In the genomic region with DNA sequence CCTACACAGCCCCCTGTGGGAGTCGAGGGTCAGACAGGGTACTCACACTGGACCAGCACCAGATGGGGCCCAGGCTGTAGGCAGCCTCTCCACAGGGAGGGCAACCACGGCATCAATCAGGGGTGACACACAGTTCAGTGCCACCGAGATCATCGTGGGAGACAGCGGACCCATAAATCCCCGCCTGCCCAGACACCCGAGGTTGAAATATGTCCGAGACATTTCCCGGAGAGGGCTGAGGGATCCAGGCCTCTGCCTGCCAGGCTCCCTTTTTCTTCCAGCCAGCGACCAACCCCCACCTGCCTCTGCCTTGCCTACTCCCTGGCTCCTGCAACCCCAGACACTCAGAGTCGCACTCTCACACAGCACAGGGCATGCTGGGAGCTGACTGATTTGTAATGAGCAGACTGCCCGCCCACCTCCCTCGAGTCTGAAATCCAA, we compare ENCODE assay signal across 9 mouse cellular contexts. TPM values are rescaled to one million over a fixed set of nuclear protein-coding genes. Genes with fewer than 3 reads are reported as not detected.
DNase-seq lines count a peak whose midpoint lies in the region; ATAC-seq and TF ChIP-seq lines count a peak whose summit lies in the region.
"Had no signal": no experiment of that assay in that cellular context is flagged by ENCODE, and none has a peak within 500 bp of the region (broad histone marks: within the 10 kb centered on the region; RNA-seq: fewer than 3 reads in every experiment).

No protein-coding gene starts in this region.

- peak overlapping the region; percentile 44; the same call in 1 of the 2 replicates for H3K9ac ChIP-seq in embryonic facial prominence, embryonic 13.5 days
- H3K9ac ChIP-seq in midbrain, embryonic 12.5 days (replicated peaks), result no peak overlapping the region

- no peak for ATAC-seq in embryonic facial prominence, embryonic 13.5 days (ENCODE audit: insufficient number of reproducible peaks, insufficient read depth, low FRiP score, low TSS enrichment, low read depth)
- 0 out of 2 replicates have a peak, but pooled peaks have one; percentile 56 for ATAC-seq in midbrain, embryonic 12.5 days (ENCODE audit: low FRiP score, low read depth)

- H3K4me2 ChIP-seq in embryonic facial prominence, embryonic 13.5 days, result no peak overlapping the region
- no peak overlapping the region for H3K4me2 ChIP-seq in midbrain, embryonic 12.5 days (replicated peaks)

- peak; percentile 56 for DNase-seq in kidney, postnatal 10 days
- DNase-seq in kidney, adult 2 months, result no peak
- peak; percentile 53 for DNase-seq in adipocyte (ENCODE audit: low spot score)
- DNase-seq in gastrocnemius, adult 8-10 months (ENCODE audit: low spot score in 2 of 2), result no peak
- DNase-seq in ovary, adult 18-20 months (ENCODE audit: low spot score), result no peak
- no peak for DNase-seq in gastrocnemius, adult 2 months

- intact Hi-C loops in gastrocnemius, adult 2 months (cut with DNase I), result no loop called here

- no peak for TF ChIP-seq CTCF in kidney, adult 2 months (conservative IDR thresholded peaks at IDR 0.05; ENCODE audit: insufficient read depth, insufficient read length, low read depth, low read length)
- TF ChIP-seq CTCF in gastrocnemius, adult 2 months (IDR thresholded peaks at IDR 0.05), result no peak

- H3K27me3 ChIP-seq in kidney, adult 2 months (replicated peaks; ENCODE audit: control insufficient read depth, insufficient read depth, low read length), result no peaks in the 10 kb centered on the region
- no peaks in the 10 kb centered on the region for H3K27me3 ChIP-seq in embryonic facial prominence, embryonic 13.5 days
- no peaks in the 10 kb centered on the region for H3K27me3 ChIP-seq in midbrain, embryonic 12.5 days

- 23% methylated on average over 13 of the region's 13 CpGs for WGBS in kidney, adult 2 months
- WGBS in embryonic facial prominence, embryonic 13.5 days, result 56% methylated on average over 13 of the region's 13 CpGs
- 52% methylated on average over 13 of the region's 13 CpGs for WGBS in midbrain, embryonic 12.5 days

- H3K36me3 ChIP-seq in kidney, adult 2 months (ENCODE audit: control insufficient read depth, insufficient read depth, low read length), result no peaks in the 10 kb centered on the region
- no peaks in the 10 kb centered on the region for H3K36me3 ChIP-seq in embryonic facial prominence, embryonic 13.5 days
- no peaks in the 10 kb centered on the region for H3K36me3 ChIP-seq in midbrain, embryonic 12.5 days

- no peak overlapping the region for H3K27ac ChIP-seq in kidney, adult 2 months (ENCODE audit: insufficient read depth, low read depth, low read length)
- H3K27ac ChIP-seq in embryonic facial prominence, embryonic 13.5 days, result no peak overlapping the region
- H3K27ac ChIP-seq in midbrain, embryonic 12.5 days (replicated peaks), result peak overlapping the region; percentile 54
- H3K27ac ChIP-seq in gastrocnemius, adult 2 months, result no peak overlapping the region

- H3K4me3 ChIP-seq in kidney, adult 2 months (ENCODE audit: insufficient read depth, low read depth, low read length), result no peak overlapping the region
- H3K4me3 ChIP-seq in embryonic facial prominence, embryonic 13.5 days, result no peak overlapping the region
- no peak overlapping the region for H3K4me3 ChIP-seq in midbrain, embryonic 12.5 days
- no peak overlapping the region for H3K4me3 ChIP-seq in gastrocnemius, adult 2 months

- H3K4me1 ChIP-seq in kidney, adult 2 months (ENCODE audit: control insufficient read depth, insufficient read depth, low read length), result no peaks in the 10 kb centered on the region
- H3K4me1 ChIP-seq in embryonic facial prominence, embryonic 13.5 days, result peaks cover 12% of the 10 kb centered on the region; the same call in 1 of the 2 replicates
- peaks cover 19% of the 10 kb centered on the region for H3K4me1 ChIP-seq in midbrain, embryonic 12.5 days

- TF ChIP-seq POLR2A in kidney, adult 2 months (IDR thresholded peaks at IDR 0.05; ENCODE audit: low read depth, low read length), result no peak

- no peaks in the 10 kb centered on the region for H3K9me3 ChIP-seq in embryonic facial prominence, embryonic 13.5 days
- no peaks in the 10 kb centered on the region for H3K9me3 ChIP-seq in midbrain, embryonic 12.5 days

RNA-seq across cellular contexts. Expression of a gene that starts 11.6 kb away (rescaled TPM):
- 0.05 TPM in 1 of 2 replicates, not detected in the other for polyA plus RNA-seq in kidney, adult 2 months (2012; rRNA removed)
- not detected in 2 replicates for polyA plus RNA-seq in embryonic facial prominence, embryonic 13.5 days (2015; fragmentation: Nextera tagmentation; extraction: Ambion mirVana)
- polyA plus RNA-seq in midbrain, embryonic 12.5 days (2016; fragmentation: Nextera tagmentation; extraction: Ambion mirVana), result 0.06 and 0.09 TPM in 2 replicates
- total RNA-seq in gastrocnemius, adult 8-10 months (2022), result not detected
- not detected for total RNA-seq in gastrocnemius, adult 2 months (2021)
- total RNA-seq: left cerebral cortex, postnatal 36 days had no signal

RNA-seq across cellular contexts. Expression of a gene that starts 41.5 kb away (rescaled TPM):
- 19.0 and 21.7 TPM in 2 replicates for polyA plus RNA-seq in kidney, adult 2 months (2012; rRNA removed)
- 7.7 and 9.4 TPM in 2 replicates for polyA plus RNA-seq in embryonic facial prominence, embryonic 13.5 days (2015; fragmentation: Nextera tagmentation; extraction: Ambion mirVana)
- polyA plus RNA-seq in midbrain, embryonic 12.5 days (2016; fragmentation: Nextera tagmentation; extraction: Ambion mirVana), result 5.8 and 9.5 TPM in 2 replicates
- total RNA-seq in gastrocnemius, adult 8-10 months (2022), result 10 to 100 TPM; 15.6 to 27.1 (median 16.7) TPM
- 10 to 100 TPM; 16.3 to 20.1 TPM for total RNA-seq in gastrocnemius, adult 2 months (2021)

RNA-seq across cellular contexts. Expression of a gene that starts 41.6 kb away (rescaled TPM):
- 111 and 118 TPM in 2 replicates for polyA plus RNA-seq in kidney, adult 2 months (2012; rRNA removed)
- polyA plus RNA-seq in embryonic facial prominence, embryonic 13.5 days (2015; fragmentation: Nextera tagmentation; extraction: Ambion mirVana), result 90.6 and 99.2 TPM in 2 replicates
- 91.0 and 91.9 TPM in 2 replicates for polyA plus RNA-seq in midbrain, embryonic 12.5 days (2016; fragmentation: Nextera tagmentation; extraction: Ambion mirVana)
- total RNA-seq in gastrocnemius, adult 8-10 months (2022), result 10 to 100 TPM; 77.8 to 92.6 (median 86.3) TPM
- 10 to 100 TPM; 80.8 to 97.5 TPM for total RNA-seq in gastrocnemius, adult 2 months (2021)

Comparison
In these comparisons a context has a peak if more than half of its experiments do, and no peak if none do; other contexts are left out.
1. DNase-seq: peak in kidney, postnatal 10 days (single experiment) and adipocyte (single experiment); none in kidney, adult 2 months (single experiment), gastrocnemius, adult 8-10 months (0 of 2), ovary, adult 18-20 months (single experiment) and gastrocnemius, adult 2 months (single experiment).